Mouse (Mus musculus) megakaryocyte, embryonic 14.5 days (primary cell): Measurements from ENCODE around the gene Abca2.

Experiments used
- FLI1 ChIP-seq: IDR thresholded peaks from 2 replicates; pipeline ENCODE4 v1.6.1; 2012; ENCODE audit warnings: low read length, inconsistent platforms, mixed read lengths
- GATA1 ChIP-seq: IDR thresholded peaks from 3 replicates; pipeline ENCODE4 v1.6.1; 2012; ENCODE audit warnings: mixed read lengths, low read length, inconsistent platforms, borderline replicate concordance

- TF ChIP-seq GATA1 (no peak), FLI1 (no peak)
Observed at GRCm38 (mm10) chr2:25430395-25431233, 2.1 kb downstream of the Abca2 start.
